Mouse (Mus musculus): ENCODE measurements around the gene Plek. TPM values are rescaled to one million over a fixed set of nuclear protein-coding genes. Genes with fewer than 3 reads are reported as not detected.

Gene Plek
- polyA plus RNA-seq, 1 experiment from 2014 or later = 5.8 TPM

DNA sequence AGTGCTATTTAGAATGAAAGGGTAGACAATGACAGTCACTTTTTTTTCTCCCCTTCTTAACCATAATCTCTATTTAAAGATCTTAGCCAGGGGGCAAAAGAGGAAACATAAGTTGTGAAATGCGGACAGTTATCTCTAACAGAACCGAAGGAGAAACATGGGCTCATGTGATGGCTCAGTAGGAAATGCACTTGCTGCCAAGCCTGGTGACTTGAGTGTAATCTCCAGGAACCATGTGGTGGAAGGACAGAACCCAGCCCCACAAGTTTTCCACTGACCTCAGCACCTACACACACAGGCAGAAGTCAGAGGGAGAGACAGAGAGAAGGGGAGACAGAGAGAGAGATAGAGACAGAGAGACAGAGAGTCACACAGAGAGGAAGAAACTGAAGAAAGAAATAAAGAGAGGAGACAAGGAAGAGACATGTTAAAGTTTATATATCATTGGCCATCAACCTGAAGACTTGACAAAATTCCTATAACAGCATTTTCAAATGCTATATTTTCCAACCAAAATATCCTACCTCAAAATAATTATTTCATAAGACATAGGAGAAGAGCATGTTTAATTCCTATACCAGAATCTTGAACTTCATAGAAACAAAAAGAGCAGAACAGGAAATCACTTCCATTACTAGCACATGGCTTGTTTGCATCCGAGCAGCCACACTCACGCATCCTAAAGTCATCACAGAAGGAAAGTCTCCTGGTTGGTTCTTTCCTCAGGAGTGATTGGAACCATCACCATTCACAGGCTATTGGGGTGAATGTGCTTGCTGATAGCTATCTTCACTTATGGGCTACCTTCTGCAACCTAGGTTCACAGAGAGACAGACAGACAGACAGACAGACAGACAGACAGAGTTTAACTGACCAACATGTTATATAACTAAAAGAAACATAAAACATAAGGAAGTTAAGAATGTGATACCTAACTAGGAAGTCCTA lies 47.0 kb downstream of the Plek start:
- WGBS = 91% methylated on average over 4 of the region's 4 CpGs
- Histone ChIP-seq H3K9ac (replicated peaks; ENCODE audit: low read length) (no peak overlapping the region), H3K4me3 (replicated peaks; ENCODE audit: low read depth, low read length) (no peak overlapping the region), H3K27ac (replicated peaks; ENCODE audit: low read depth, low read length) (no peak overlapping the region), H3K27me3 (ENCODE audit: control insufficient read depth, insufficient read depth, low read length) (no peaks in the 10 kb centered on the region), H3K9me3 (ENCODE audit: control insufficient read depth, low read length) (no peaks in the 10 kb centered on the region), H3K36me3 (ENCODE audit: control insufficient read depth, insufficient read depth, low read length) (no peaks in the 10 kb centered on the region), H3K4me1 (ENCODE audit: control insufficient read depth, insufficient read depth, low read length) (no peaks in the 10 kb centered on the region), H3K4me2 (ENCODE audit: low read length) (no peak overlapping the region)
- DNase-seq = no peak
- ATAC-seq (ENCODE audit: low FRiP score, low TSS enrichment) = no peak

DNA sequence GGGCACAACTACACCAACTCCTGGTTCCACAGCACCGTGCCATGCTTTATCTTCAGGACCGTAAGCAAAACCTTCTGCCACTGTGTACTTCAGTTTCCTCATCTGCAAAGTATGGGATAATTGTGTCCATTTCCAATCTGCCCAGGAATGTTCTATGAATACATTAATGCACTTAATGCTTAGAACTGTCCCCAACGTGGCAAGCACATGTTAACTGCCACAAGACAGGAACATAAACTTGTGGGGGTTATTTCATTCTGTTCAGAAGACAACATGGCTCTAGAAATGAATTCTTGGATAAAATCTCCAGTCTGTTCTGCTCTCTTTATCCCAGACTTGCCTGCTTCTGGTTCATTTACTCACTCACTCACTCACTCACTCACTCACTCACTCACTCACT lies 48.4 kb downstream of the Plek start:
- H3K9me3 ChIP-seq (ENCODE audit: control insufficient read depth, low read length) = no peaks in the 10 kb centered on the region
- no peak for DNase-seq
- H3K9ac ChIP-seq (replicated peaks; ENCODE audit: low read length) = no peak overlapping the region
- H3K4me3 ChIP-seq (replicated peaks; ENCODE audit: low read depth, low read length) = no peak overlapping the region
- H3K4me1 ChIP-seq (ENCODE audit: control insufficient read depth, insufficient read depth, low read length) = no peaks in the 10 kb centered on the region
- no peak for ATAC-seq (ENCODE audit: low FRiP score, low TSS enrichment)
- H3K27ac ChIP-seq (replicated peaks; ENCODE audit: low read depth, low read length) = no peak overlapping the region
- no peaks in the 10 kb centered on the region for H3K27me3 ChIP-seq (ENCODE audit: control insufficient read depth, insufficient read depth, low read length)
- WGBS = 86% methylated on average over 3 of the region's 3 CpGs
- no peak overlapping the region for H3K4me2 ChIP-seq (ENCODE audit: low read length)
- no peaks in the 10 kb centered on the region for H3K36me3 ChIP-seq (ENCODE audit: control insufficient read depth, insufficient read depth, low read length)

DNA sequence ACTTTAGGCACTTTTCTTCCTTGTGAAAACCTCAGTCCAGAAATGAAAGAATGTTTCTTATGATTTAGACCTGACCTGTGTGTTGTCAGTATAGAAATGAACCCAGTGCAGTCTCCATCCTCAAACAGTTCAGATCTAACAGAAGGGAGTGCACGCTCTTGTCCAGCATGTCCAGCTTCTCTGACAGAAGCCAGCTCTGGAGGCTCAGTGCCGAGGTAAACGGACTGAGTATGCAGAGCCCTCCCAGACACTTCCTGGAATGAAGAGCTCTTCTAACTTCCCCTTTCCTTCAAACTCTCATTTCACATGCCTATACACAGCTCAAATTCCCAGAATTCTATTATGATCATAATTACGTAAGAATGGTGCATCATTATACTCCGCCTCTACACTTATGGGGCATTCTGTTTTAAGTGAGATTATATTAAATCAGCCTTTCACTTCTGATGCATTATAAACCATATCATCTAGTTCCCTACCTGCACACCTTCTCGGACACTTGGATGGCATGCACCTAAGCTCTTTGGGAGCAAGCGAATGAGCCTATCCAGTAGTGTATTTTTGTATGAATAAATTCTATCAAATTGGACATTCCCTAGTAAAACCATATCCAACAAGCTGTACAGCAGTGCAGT lies 49.3 kb downstream of the Plek start:
- H3K4me2 ChIP-seq (ENCODE audit: low read length) = no peak overlapping the region
- no peaks in the 10 kb centered on the region for H3K27me3 ChIP-seq (ENCODE audit: control insufficient read depth, insufficient read depth, low read length)
- DNase-seq = no peak
- no peak overlapping the region for H3K27ac ChIP-seq (replicated peaks; ENCODE audit: low read depth, low read length)
- no peak overlapping the region for H3K4me3 ChIP-seq (replicated peaks; ENCODE audit: low read depth, low read length)
- no peaks in the 10 kb centered on the region for H3K9me3 ChIP-seq (ENCODE audit: control insufficient read depth, low read length)
- no peaks in the 10 kb centered on the region for H3K4me1 ChIP-seq (ENCODE audit: control insufficient read depth, insufficient read depth, low read length)
- 92% methylated on average over 7 of the region's 7 CpGs for WGBS
- ATAC-seq (ENCODE audit: low FRiP score, low TSS enrichment) = no peak
- H3K9ac ChIP-seq (replicated peaks; ENCODE audit: low read length) = no peak overlapping the region
- H3K36me3 ChIP-seq (ENCODE audit: control insufficient read depth, insufficient read depth, low read length) = no peaks in the 10 kb centered on the region

DNA sequence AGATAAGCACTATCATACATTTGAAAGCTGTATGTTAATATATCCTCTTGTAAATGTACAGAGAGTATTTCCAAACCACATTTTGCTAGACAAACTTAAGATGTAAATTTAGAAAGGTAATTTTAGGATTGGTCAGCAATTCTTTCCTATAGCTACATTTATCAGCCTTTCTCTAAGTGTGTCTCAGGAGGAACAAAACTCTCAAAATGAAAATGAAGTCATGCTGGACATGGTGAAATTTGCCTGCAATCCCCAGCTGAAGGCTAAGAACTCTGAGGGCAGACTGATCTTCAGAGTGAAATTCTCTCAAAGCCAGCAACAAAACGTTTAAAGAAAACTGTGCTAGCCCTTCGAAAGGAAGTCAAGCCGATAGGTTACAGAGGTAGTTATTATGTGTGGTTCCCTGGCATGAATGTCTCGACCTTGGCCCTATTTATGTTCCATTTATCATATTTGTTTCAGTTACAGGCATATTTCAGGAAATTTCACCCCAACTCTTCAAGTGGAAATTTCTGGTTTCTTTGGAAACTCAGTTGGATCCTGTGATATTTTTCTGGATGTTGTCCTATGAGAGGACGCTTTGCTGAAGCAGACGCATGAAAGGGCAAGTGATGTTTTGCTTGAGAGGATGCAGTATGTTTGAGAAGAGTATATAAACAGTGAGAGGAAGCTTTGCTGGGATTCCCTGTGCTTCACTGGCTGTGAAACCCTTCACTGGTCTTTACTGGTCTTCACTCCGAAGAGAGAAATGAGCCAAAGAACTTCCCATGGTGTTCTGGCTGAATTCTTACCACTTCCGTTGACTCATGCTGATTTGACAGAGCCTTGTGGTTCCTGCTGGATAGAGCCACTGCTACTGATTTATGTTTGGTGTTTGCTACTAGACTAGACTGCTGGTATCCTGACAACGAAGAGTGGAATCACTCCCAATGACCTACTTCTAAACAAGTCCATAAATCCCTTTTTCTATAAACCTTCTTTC lies 51.5 kb downstream of the Plek start:
- no peak overlapping the region for H3K4me2 ChIP-seq (ENCODE audit: low read length)
- no peak overlapping the region for H3K27ac ChIP-seq (replicated peaks; ENCODE audit: low read depth, low read length)
- H3K9ac ChIP-seq (replicated peaks; ENCODE audit: low read length) = no peak overlapping the region
- H3K4me1 ChIP-seq (ENCODE audit: control insufficient read depth, insufficient read depth, low read length) = no peaks in the 10 kb centered on the region
- DNase-seq (no peak), ATAC-seq (ENCODE audit: low FRiP score, low TSS enrichment) (no peak)
- no peaks in the 10 kb centered on the region for H3K27me3 ChIP-seq (ENCODE audit: control insufficient read depth, insufficient read depth, low read length)
- no peaks in the 10 kb centered on the region for H3K36me3 ChIP-seq (ENCODE audit: control insufficient read depth, insufficient read depth, low read length)
- H3K9me3 ChIP-seq (ENCODE audit: control insufficient read depth, low read length) = no peaks in the 10 kb centered on the region
- H3K4me3 ChIP-seq (replicated peaks; ENCODE audit: low read depth, low read length) = no peak overlapping the region
- WGBS = 86% methylated on average over 9 of the region's 9 CpGs

DNA sequence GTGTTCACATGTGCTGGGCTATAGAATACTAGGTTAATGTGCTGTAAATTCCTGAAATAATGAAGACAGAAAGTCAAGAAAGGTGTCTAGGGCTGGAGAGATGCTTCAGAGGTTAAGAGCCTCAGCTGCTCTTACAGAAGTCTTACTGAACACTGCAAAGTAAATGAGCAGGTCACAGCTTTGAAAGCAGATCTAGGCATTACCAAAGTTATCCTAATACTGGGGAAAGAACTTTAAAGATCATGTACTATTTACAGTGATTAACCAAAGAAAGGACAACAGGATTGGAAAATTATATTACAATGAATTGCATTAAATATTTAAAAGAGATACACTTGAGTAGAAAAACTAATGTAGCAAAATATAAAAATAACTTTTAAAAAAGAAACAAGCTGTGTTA lies 52.2 kb downstream of the Plek start:
- no peak for ATAC-seq (ENCODE audit: low FRiP score, low TSS enrichment)
- Histone ChIP-seq H3K4me3 (replicated peaks; ENCODE audit: low read depth, low read length) (no peak overlapping the region), H3K9me3 (ENCODE audit: control insufficient read depth, low read length) (no peaks in the 10 kb centered on the region), H3K36me3 (ENCODE audit: control insufficient read depth, insufficient read depth, low read length) (no peaks in the 10 kb centered on the region), H3K9ac (replicated peaks; ENCODE audit: low read length) (no peak overlapping the region), H3K27ac (replicated peaks; ENCODE audit: low read depth, low read length) (no peak overlapping the region), H3K27me3 (ENCODE audit: control insufficient read depth, insufficient read depth, low read length) (no peaks in the 10 kb centered on the region), H3K4me1 (ENCODE audit: control insufficient read depth, insufficient read depth, low read length) (no peaks in the 10 kb centered on the region), H3K4me2 (ENCODE audit: low read length) (no peak overlapping the region)
- DNase-seq = no peak

DNA sequence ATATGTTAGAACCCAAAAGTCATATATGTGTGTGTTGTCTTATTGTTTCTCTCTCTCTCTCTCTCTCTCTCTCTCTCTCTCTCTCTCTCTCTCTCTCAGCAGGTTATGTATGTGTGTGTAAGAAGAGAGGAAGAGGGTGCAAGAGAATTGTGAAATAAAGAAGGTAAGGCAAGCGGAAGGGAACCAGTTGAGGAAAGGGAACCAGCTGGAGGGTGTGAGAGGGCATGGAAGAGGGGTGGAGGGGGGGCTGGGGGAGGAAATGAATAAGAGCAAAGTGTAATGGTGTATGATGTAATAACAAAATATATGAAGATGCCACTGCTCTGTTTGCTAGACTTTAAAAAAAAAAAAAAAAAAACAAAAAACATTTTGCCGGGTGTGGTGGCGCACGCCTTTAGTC lies 52.8 kb downstream of the Plek start:
- ATAC-seq (ENCODE audit: low FRiP score, low TSS enrichment) (no peak), DNase-seq (no peak)
- H3K4me3 ChIP-seq (replicated peaks; ENCODE audit: low read depth, low read length) = no peak overlapping the region

DNA sequence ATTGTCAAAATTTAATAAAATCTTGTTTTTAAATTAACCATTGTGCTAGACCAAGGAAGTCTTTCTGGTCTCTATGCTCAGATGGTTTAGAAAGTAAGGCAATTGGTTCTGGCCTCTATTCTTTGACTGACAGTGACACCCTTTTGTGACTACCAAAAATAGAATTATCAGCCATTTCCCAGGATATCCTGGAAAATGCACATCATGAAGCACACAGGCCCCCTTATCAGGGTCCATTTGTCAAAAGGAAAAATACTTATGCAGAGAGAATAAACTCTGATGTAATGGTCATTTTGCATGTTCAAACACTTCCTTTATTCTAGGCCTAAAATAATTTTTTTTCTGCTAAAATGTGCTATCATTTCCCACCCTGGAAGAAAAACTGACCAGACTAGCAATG lies 54.7 kb downstream of the Plek start:
- no peak for DNase-seq
- no peak overlapping the region for H3K4me3 ChIP-seq (replicated peaks; ENCODE audit: low read depth, low read length)
- H3K9me3 ChIP-seq (ENCODE audit: control insufficient read depth, low read length) = no peaks in the 10 kb centered on the region
- no peak overlapping the region for H3K4me2 ChIP-seq (ENCODE audit: low read length)
- no peaks in the 10 kb centered on the region for H3K4me1 ChIP-seq (ENCODE audit: control insufficient read depth, insufficient read depth, low read length)
- no peak overlapping the region for H3K9ac ChIP-seq (replicated peaks; ENCODE audit: low read length)
- H3K36me3 ChIP-seq (ENCODE audit: control insufficient read depth, insufficient read depth, low read length) = 0 out of 2 replicates have a peak, but pooled peaks cover 8% of the 10 kb centered on the region
- H3K27me3 ChIP-seq (ENCODE audit: control insufficient read depth, insufficient read depth, low read length) = no peaks in the 10 kb centered on the region
- no peak for ATAC-seq (ENCODE audit: low FRiP score, low TSS enrichment)
- H3K27ac ChIP-seq (replicated peaks; ENCODE audit: low read depth, low read length) = no peak overlapping the region

More for the DNA sequence above, 52.8 kb downstream of the Plek start:
- H3K4me2 ChIP-seq (ENCODE audit: low read length) = no peak overlapping the region
- no peaks in the 10 kb centered on the region for H3K27me3 ChIP-seq (ENCODE audit: control insufficient read depth, insufficient read depth, low read length)
- no peaks in the 10 kb centered on the region for H3K9me3 ChIP-seq (ENCODE audit: control insufficient read depth, low read length)
- WGBS = 93% methylated on average over 4 of the region's 4 CpGs
- 0 out of 2 replicates have a peak, but pooled peaks cover 5% of the 10 kb centered on the region for H3K36me3 ChIP-seq (ENCODE audit: control insufficient read depth, insufficient read depth, low read length)
- no peak overlapping the region for H3K9ac ChIP-seq (replicated peaks; ENCODE audit: low read length)
- H3K4me1 ChIP-seq (ENCODE audit: control insufficient read depth, insufficient read depth, low read length) = no peaks in the 10 kb centered on the region
- no peak overlapping the region for H3K27ac ChIP-seq (replicated peaks; ENCODE audit: low read depth, low read length)

DNA sequence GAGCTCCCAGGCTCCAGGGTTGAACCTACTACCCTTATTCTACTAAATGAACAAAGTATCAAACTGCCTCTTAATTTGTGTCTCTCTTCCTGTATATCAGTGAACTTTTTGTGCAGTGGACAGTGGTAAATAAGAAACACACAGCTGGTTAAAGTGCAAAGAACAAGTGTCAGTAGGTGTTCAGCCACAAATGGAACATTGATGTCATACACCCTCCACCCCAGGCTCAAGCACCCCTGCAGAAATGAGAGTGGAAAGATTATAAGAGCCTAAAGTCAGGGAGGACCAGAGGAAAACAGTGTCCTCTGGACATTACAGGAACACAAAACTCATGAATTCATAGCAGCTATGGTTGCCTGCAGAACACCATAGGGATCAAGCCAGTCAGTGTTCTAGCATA lies 55.4 kb downstream of the Plek start:
- no peak overlapping the region for H3K4me3 ChIP-seq (replicated peaks; ENCODE audit: low read depth, low read length)
- no peaks in the 10 kb centered on the region for H3K27me3 ChIP-seq (ENCODE audit: control insufficient read depth, insufficient read depth, low read length)
- H3K9me3 ChIP-seq (ENCODE audit: control insufficient read depth, low read length) = no peaks in the 10 kb centered on the region
- 0 out of 2 replicates have a peak, but pooled peaks cover 8% of the 10 kb centered on the region for H3K36me3 ChIP-seq (ENCODE audit: control insufficient read depth, insufficient read depth, low read length)
- H3K4me2 ChIP-seq (ENCODE audit: low read length) = no peak overlapping the region
- no peak for ATAC-seq (ENCODE audit: low FRiP score, low TSS enrichment)
- H3K9ac ChIP-seq (replicated peaks; ENCODE audit: low read length) = no peak overlapping the region
- no peak for DNase-seq
- no peak overlapping the region for H3K27ac ChIP-seq (replicated peaks; ENCODE audit: low read depth, low read length)
- no peaks in the 10 kb centered on the region for H3K4me1 ChIP-seq (ENCODE audit: control insufficient read depth, insufficient read depth, low read length)

All from midbrain, embryonic 14.5 days (tissue).